Mouse (Mus musculus) ovary, adult 18-20 months (tissue): ENCODE results near the gene Gm9913.

Experiments
- DNase-seq: peaks from one replicate; pipeline ENCODE4 v3.0.0; 2022; ENCODE audit warnings: low spot score, mixed read lengths

Gm9913 gene

DNA sequence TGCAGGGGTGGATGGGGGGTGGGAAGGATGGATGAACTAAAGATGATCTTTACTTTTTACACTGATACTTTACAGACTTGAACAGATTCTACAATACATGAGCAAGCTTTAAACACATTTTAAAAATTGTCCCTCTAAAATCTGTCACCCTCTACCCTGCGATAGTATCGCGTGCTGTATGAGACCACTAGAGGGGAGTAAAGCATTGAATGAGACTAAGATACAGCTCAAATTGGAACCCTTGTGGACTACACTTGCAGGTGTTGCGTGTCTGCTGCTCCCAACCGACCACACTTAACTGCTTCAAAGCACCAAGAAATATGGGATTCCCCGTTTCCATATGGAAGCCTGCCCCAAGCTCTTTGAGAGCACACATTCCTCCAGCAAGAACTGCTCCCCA lies 50.9 kb downstream of the Gm9913 start:
- no peak for DNase-seq
